9 mouse cellular contexts compared by ENCODE assay signal in the genomic region with DNA sequence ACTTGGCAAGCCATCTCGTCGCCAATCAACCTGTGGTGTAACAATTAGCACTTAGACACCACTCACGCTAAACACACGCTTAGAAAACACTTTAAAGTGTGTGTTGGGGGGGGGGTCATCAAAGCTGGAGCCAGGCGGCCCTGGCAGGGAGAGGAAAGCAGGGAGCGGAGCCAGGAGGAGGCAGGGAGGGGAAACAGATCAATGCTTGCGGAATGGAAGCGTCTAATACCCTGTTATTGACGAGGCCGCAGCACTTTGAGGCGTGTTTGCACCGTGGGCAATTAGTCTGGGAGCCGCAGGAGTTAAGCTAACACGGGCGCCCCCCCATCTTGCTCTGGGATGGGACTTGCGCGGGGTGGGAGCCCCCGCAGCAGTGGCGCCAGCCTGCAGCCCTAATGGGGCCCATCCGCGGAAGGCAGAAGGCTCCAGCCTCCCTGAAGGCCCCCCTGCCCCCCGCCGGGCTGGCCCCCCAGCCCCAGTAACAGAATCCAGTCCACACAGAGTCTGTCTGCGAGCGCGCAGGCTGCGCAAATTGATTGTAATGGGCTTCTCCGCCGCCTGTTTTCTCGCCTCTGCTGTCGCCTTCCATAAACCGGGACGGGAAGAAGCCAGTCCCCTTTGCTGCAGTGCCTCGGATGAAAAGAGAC.
A peak's percentile ranks its signal among the peaks of the same experiment; 100 is the strongest.
DNase-seq lines count a peak whose midpoint lies in the region; ATAC-seq and TF ChIP-seq lines count a peak whose summit lies in the region.
"Had no signal": no experiment of that assay in that cellular context is flagged by ENCODE, and none has a peak within 500 bp of the region (broad histone marks: within the 10 kb centered on the region; RNA-seq: fewer than 3 reads in every experiment).

No protein-coding gene starts in this region.

- no peaks in the 10 kb centered on the region for H3K9me3 ChIP-seq in lung, postnatal 0 days (ENCODE audit: low read length)
- H3K9me3 ChIP-seq in limb, embryonic 13.5 days: no peaks in the 10 kb centered on the region
- H3K9me3 ChIP-seq in stomach, postnatal 0 days (ENCODE audit: control insufficient read depth, low read length): no peaks in the 10 kb centered on the region

- no peak overlapping the region for H3K27ac ChIP-seq in lung, postnatal 0 days (ENCODE audit: low read length)
- no peak overlapping the region; the same call in 1 of the 2 replicates for H3K27ac ChIP-seq in limb, embryonic 13.5 days
- no peak overlapping the region for H3K27ac ChIP-seq in stomach, postnatal 0 days (replicated peaks)

- ATAC-seq in lung, postnatal 0 days: no peak
- ATAC-seq in limb, embryonic 13.5 days (ENCODE audit: low FRiP score, low read depth): peak; percentile 57
- no peak for ATAC-seq in stomach, postnatal 0 days (ENCODE audit: low FRiP score, low TSS enrichment)

- no peak for TF ChIP-seq EP300 in lung, postnatal 0 days (IDR thresholded peaks at IDR 0.05)
- TF ChIP-seq EP300 in stomach, postnatal 0 days (optimal IDR thresholded peaks at IDR 0.05): no peak

- no peaks in the 10 kb centered on the region for H3K27me3 ChIP-seq in lung, postnatal 0 days (replicated peaks; ENCODE audit: insufficient read depth, low read length)
- H3K27me3 ChIP-seq in limb, embryonic 13.5 days: peaks cover 58% of the 10 kb centered on the region
- peaks cover 2% of the 10 kb centered on the region; the same call in 1 of the 2 replicates for H3K27me3 ChIP-seq in stomach, postnatal 0 days (ENCODE audit: control insufficient read depth, insufficient read depth, low read length)

- peak overlapping the region; percentile 2; the same call in 1 of the 2 replicates for H3K4me3 ChIP-seq in lung, postnatal 0 days (ENCODE audit: low read depth, low read length)
- H3K4me3 ChIP-seq in limb, embryonic 13.5 days: peak overlapping the region; percentile 41
- peak overlapping the region; percentile 31 for H3K4me3 ChIP-seq in stomach, postnatal 0 days (ENCODE audit: low read depth, low read length)

- no peak overlapping the region for H3K9ac ChIP-seq in lung, postnatal 0 days (replicated peaks; ENCODE audit: low read depth)
- H3K9ac ChIP-seq in limb, embryonic 13.5 days: peak overlapping the region; percentile 67
- peak overlapping the region; percentile 45; the same call in 1 of the 2 replicates for H3K9ac ChIP-seq in stomach, postnatal 0 days (ENCODE audit: low read length)

- peak; percentile 14 for DNase-seq in gastrocnemius, postnatal 10 days
- no peak for DNase-seq in gastrocnemius, adult 18-20 months (ENCODE audit: low spot score)
- DNase-seq in lung, postnatal 0 days (ENCODE audit: low spot score): no peak
- no peak for DNase-seq in lung, postnatal 14 days
- DNase-seq in stomach, postnatal 0 days (ENCODE audit: low spot score): no peak
- DNase-seq in layer of hippocampus, adult 11-12 months (ENCODE audit: low spot score): no peak
- DNase-seq in gastrocnemius, adult 8-10 months (ENCODE audit: low spot score in 2 of 2): no peak
- DNase-seq: kidney, postnatal 14 days had no signal

- H3K4me2 ChIP-seq in lung, postnatal 0 days (replicated peaks; ENCODE audit: low read depth, low read length): peak overlapping the region; percentile 51
- peak overlapping the region; percentile 84 for H3K4me2 ChIP-seq in limb, embryonic 13.5 days (replicated peaks)
- peak overlapping the region; percentile 55 for H3K4me2 ChIP-seq in stomach, postnatal 0 days (replicated peaks; ENCODE audit: low read depth)

- no peak for TF ChIP-seq CTCF in lung, postnatal 0 days (IDR thresholded peaks at IDR 0.05)
- TF ChIP-seq CTCF in stomach, postnatal 0 days (IDR thresholded peaks at IDR 0.05; ENCODE audit: low read depth): no peak

- H3K4me1 ChIP-seq in lung, postnatal 0 days (ENCODE audit: insufficient read depth, low read depth, low read length): peaks cover 5% of the 10 kb centered on the region
- peaks cover 34% of the 10 kb centered on the region for H3K4me1 ChIP-seq in limb, embryonic 13.5 days
- no peaks in the 10 kb centered on the region for H3K4me1 ChIP-seq in stomach, postnatal 0 days (replicated peaks; ENCODE audit: control insufficient read depth, insufficient read depth)

- WGBS in lung, postnatal 0 days: 4% methylated on average over 32 of the region's 34 CpGs
- under 1% methylated on average over 34 of the region's 34 CpGs for WGBS in limb, embryonic 13.5 days
- 3% methylated on average over 32 of the region's 34 CpGs for WGBS in stomach, postnatal 0 days

- H3K36me3 ChIP-seq in lung, postnatal 0 days (ENCODE audit: insufficient read depth, low read length): no peaks in the 10 kb centered on the region
- no peaks in the 10 kb centered on the region for H3K36me3 ChIP-seq in limb, embryonic 13.5 days
- H3K36me3 ChIP-seq in stomach, postnatal 0 days (ENCODE audit: control insufficient read depth, insufficient read depth, low read length): no peaks in the 10 kb centered on the region
